Mouse (Mus musculus) E14TG2a.4 (cell line): ENCODE results near the gene Spem1.

ENCODE experiments used
- CTCF ChIP-seq: conservative IDR thresholded peaks from 2 replicates; pipeline ENCODE4 v1.5.1; 2014; ENCODE audit warnings: low read length
- NANOG ChIP-seq: IDR thresholded peaks from 2 replicates; pipeline ENCODE4 v1.6.1; 2014; ENCODE audit warnings: borderline replicate concordance, low read length, mixed read lengths
- POU5F1 ChIP-seq: IDR thresholded peaks from 2 replicates; pipeline ENCODE4 v1.6.1; 2014; ENCODE audit warnings: low read length, borderline replicate concordance

- TF ChIP-seq NANOG (no peak), CTCF (no peak), POU5F1 (peak; percentile 23; the same call in 1 of the 2 replicates)
Observed at GRCm38 (mm10) chr11:69846738-69847688, 25.0 kb upstream of the Spem1 start.
